ENCODE assay signal across 21 mouse cellular contexts in the genomic region with DNA sequence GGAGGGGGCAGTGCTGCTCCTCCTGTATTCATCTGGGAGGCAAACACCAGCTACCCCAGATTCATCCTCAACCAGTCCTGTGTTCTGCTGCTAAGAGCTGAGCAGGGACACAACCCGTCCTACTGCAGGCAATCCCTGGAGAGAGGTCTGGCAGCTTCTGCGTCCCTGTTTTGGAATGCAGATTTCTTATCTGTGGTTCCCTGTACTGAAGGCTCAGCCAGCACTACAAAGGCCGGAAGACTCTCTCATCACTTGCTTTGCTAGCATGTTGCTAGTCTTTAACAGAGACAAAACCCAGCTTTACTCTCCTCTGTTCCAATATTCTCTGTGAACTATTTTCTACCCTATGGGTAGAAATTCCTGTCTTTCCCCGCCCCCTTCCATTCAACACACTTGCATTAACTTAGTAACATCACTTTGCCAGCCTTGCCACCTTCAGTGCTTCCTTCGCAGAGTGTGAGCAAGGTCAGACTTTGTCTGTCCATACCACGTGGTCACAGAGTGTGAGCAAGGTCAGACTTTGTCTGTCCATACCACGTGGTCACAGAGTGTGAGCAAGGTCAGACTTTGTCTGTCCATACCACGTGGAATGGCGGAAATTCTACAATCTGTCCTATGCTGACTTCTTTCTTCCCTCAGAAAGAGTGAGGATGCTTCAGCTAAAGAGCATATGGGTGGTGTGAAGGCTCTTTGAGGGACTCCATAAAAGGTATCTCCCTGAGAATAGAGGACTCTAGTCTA.
A peak's percentile ranks its signal among the peaks of the same experiment; 100 is the strongest.
DNase-seq lines count a peak whose midpoint lies in the region; ATAC-seq lines count a peak whose summit lies in the region.
"Had no signal": no experiment of that assay in that cellular context is flagged by ENCODE, and none has a peak within 500 bp of the region (broad histone marks: within the 10 kb centered on the region; RNA-seq: fewer than 3 reads in every experiment).

No protein-coding gene starts in this region.

- no peak overlapping the region for H3K9ac ChIP-seq in heart, embryonic 11.5 days (ENCODE audit: low read depth, low read length)
- no peak overlapping the region for H3K9ac ChIP-seq in lung, embryonic 15.5 days
- H3K9ac ChIP-seq in heart, embryonic 14.5 days (ENCODE audit: low read length) = no peak overlapping the region
- H3K9ac ChIP-seq: embryonic facial prominence, embryonic 15.5 days; heart, embryonic 13.5 days; limb, embryonic 12.5 days; liver, embryonic 14.5 days; midbrain, embryonic 15.5 days had no signal

- H3K4me2 ChIP-seq in heart, embryonic 11.5 days = no peak overlapping the region
- H3K4me2 ChIP-seq in lung, embryonic 15.5 days = no peak overlapping the region
- H3K4me2 ChIP-seq in heart, embryonic 14.5 days (ENCODE audit: low read length) = no peak overlapping the region
- H3K4me2 ChIP-seq: embryonic facial prominence, embryonic 15.5 days; heart, embryonic 13.5 days; limb, embryonic 12.5 days; midbrain, embryonic 15.5 days had no signal

- H3K36me3 ChIP-seq in heart, embryonic 11.5 days (ENCODE audit: control insufficient read depth, insufficient read depth, low read length) = no peaks in the 10 kb centered on the region
- no peaks in the 10 kb centered on the region for H3K36me3 ChIP-seq in lung, embryonic 15.5 days
- H3K36me3 ChIP-seq in heart, embryonic 14.5 days (ENCODE audit: control insufficient read depth, insufficient read depth, low read length) = no peaks in the 10 kb centered on the region
- H3K36me3 ChIP-seq: embryonic facial prominence, embryonic 15.5 days; forebrain, embryonic 10.5 days; heart, embryonic 13.5 days; limb, embryonic 12.5 days; midbrain, embryonic 15.5 days had no signal

- H3K4me3 ChIP-seq in heart, embryonic 11.5 days (ENCODE audit: low read depth, low read length) = no peak overlapping the region
- H3K4me3 ChIP-seq in lung, embryonic 15.5 days = no peak overlapping the region
- H3K4me3 ChIP-seq in heart, embryonic 14.5 days (ENCODE audit: control insufficient read depth in 1 of 2, insufficient read depth in 1 of 2, low read depth in 1 of 2, low read length in 2 of 2) = no peak overlapping the region
- H3K4me3 ChIP-seq: embryonic facial prominence, embryonic 15.5 days; forebrain, embryonic 10.5 days; heart, embryonic 13.5 days; limb, embryonic 12.5 days; midbrain, embryonic 15.5 days had no signal

- ATAC-seq in heart, embryonic 11.5 days (replicated peaks; ENCODE audit: insufficient number of reproducible peaks, low FRiP score, low TSS enrichment) = no peak; the same call in 1 of the 2 replicates
- ATAC-seq in lung, embryonic 15.5 days (ENCODE audit: borderline replicate concordance, extremely low read depth, low FRiP score, low TSS enrichment) = peak; percentile 11; the same call in 1 of the 2 replicates
- peak; percentile 64; the same call in 1 of the 2 replicates for ATAC-seq in heart, embryonic 14.5 days (ENCODE audit: insufficient number of reproducible peaks, insufficient read depth, low FRiP score, low read depth)
- no peak for ATAC-seq in megakaryocyte-erythroid progenitor cell, adult 5-6 weeks (replicated peaks; ENCODE audit: low FRiP score, low TSS enrichment, poor library complexity, severe bottlenecking)
- ATAC-seq: hindbrain, embryonic 16.5 days; midbrain, embryonic 15.5 days had no signal

- 32% methylated on average over 9 of the region's 9 CpGs for WGBS in heart, embryonic 11.5 days (ENCODE audit: insufficient replicate concordance)
- WGBS in lung, embryonic 15.5 days = 43% methylated on average over 9 of the region's 9 CpGs
- WGBS in heart, embryonic 14.5 days = 27% methylated on average over 9 of the region's 9 CpGs

- H3K4me1 ChIP-seq in heart, embryonic 11.5 days (ENCODE audit: control insufficient read depth, insufficient read depth, low read length) = peaks cover 5% of the 10 kb centered on the region
- H3K4me1 ChIP-seq in lung, embryonic 15.5 days = no peaks in the 10 kb centered on the region
- peaks cover 3 to 10% of the 10 kb centered on the region in 2 experiments; a peak in 3 of 4 replicates for H3K4me1 ChIP-seq in heart, embryonic 14.5 days (ENCODE audit: control insufficient read depth in 2 of 2, insufficient read depth in 2 of 2, low read length in 2 of 2)
- H3K4me1 ChIP-seq: embryonic facial prominence, embryonic 15.5 days; forebrain, embryonic 10.5 days; limb, embryonic 12.5 days; midbrain, embryonic 15.5 days had no signal

- H3K27me3 ChIP-seq in heart, embryonic 11.5 days (ENCODE audit: control insufficient read depth, insufficient read depth, low read length) = no peaks in the 10 kb centered on the region
- H3K27me3 ChIP-seq in lung, embryonic 15.5 days = no peaks in the 10 kb centered on the region
- no peaks in the 10 kb centered on the region for H3K27me3 ChIP-seq in heart, embryonic 14.5 days (ENCODE audit: control insufficient read depth, insufficient read depth, low read length)
- H3K27me3 ChIP-seq: embryonic facial prominence, embryonic 15.5 days; heart, embryonic 13.5 days; limb, embryonic 12.5 days; midbrain, embryonic 15.5 days had no signal

- DNase-seq in heart, adult 18-20 months = peak; percentile 59 to 80
- no peak for DNase-seq in lung, adult 18-20 months
- DNase-seq in heart, postnatal 4 days = peak; percentile 41
- DNase-seq in B cell, adult 2 months = no peak
- DNase-seq: cerebellum, adult 8-10 months; embryo, embryonic 11 days; kidney, postnatal 25 days; spleen, adult 18-20 months; thymus, adult 18-20 months had no signal

- no peaks in the 10 kb centered on the region for H3K9me3 ChIP-seq in heart, embryonic 11.5 days (replicated peaks; ENCODE audit: control insufficient read depth, low read length)
- no peaks in the 10 kb centered on the region for H3K9me3 ChIP-seq in lung, embryonic 15.5 days
- 0 out of 2 replicates have a peak, but pooled peaks cover 2% of the 10 kb centered on the region for H3K9me3 ChIP-seq in heart, embryonic 14.5 days (ENCODE audit: control insufficient read depth, low read length)
- H3K9me3 ChIP-seq: embryonic facial prominence, embryonic 15.5 days; forebrain, embryonic 10.5 days; heart, embryonic 13.5 days; limb, embryonic 12.5 days; midbrain, embryonic 15.5 days had no signal

- H3K27ac ChIP-seq in heart, embryonic 11.5 days (ENCODE audit: low read depth, low read length) = no peak overlapping the region
- no peak overlapping the region for H3K27ac ChIP-seq in lung, embryonic 15.5 days
- H3K27ac ChIP-seq in heart, embryonic 14.5 days (replicated peaks in 1 of 2; ENCODE audit: control insufficient read depth in 1 of 2, insufficient read depth in 1 of 2, low read depth in 2 of 2, low read length in 2 of 2) = no peak overlapping the region
- H3K27ac ChIP-seq: embryonic facial prominence, embryonic 15.5 days; forebrain, embryonic 10.5 days; heart, embryonic 13.5 days; limb, embryonic 12.5 days; liver, embryonic 14.5 days; macrophage; midbrain, embryonic 15.5 days had no signal

Comparison
In these comparisons a context has a peak if more than half of its experiments do, and no peak if none do; other contexts are left out.
1. ATAC-seq: peak in lung, embryonic 15.5 days (single experiment) and heart, embryonic 14.5 days (single experiment); none in heart, embryonic 11.5 days (single experiment) and megakaryocyte-erythroid progenitor cell, adult 5-6 weeks (single experiment).
2. DNase-seq: peak in heart, adult 18-20 months (2 of 2) and heart, postnatal 4 days (single experiment); none in lung, adult 18-20 months (0 of 2) and B cell, adult 2 months (0 of 2).